Mouse (Mus musculus): ENCODE data around the gene Nop10. TPM values are rescaled to one million over a fixed set of nuclear protein-coding genes. Genes with fewer than 3 reads are reported as not detected.

Gene Nop10
- polyA plus RNA-seq, 1 experiment = 85.5 TPM

Other genes starting within 250 kb of the Nop10 start
- gene Olfr1310, start 249.2 kb upstream of the Nop10 start, polyA plus RNA-seq (2012; rRNA removed) = not detected in 2 replicates
- not detected in 2 replicates for gene Olfr1311, start 237.5 kb upstream of the Nop10 start, polyA plus RNA-seq (2012; rRNA removed)
- gene Olfr1312, start 211.7 kb upstream of the Nop10 start, polyA plus RNA-seq (2012; rRNA removed) = not detected in 2 replicates
- gene Olfr1313, start 184.1 kb upstream of the Nop10 start, polyA plus RNA-seq (2012; rRNA removed) = not detected in 2 replicates
- gene Olfr1314, start 165.1 kb upstream of the Nop10 start, polyA plus RNA-seq (2012; rRNA removed) = 0.06 TPM in 1 of 2 replicates, not detected in the other
- gene Olfr1315-ps1, start 146.5 kb upstream of the Nop10 start, polyA plus RNA-seq (2012; rRNA removed) = not detected in 2 replicates
- 0.04 TPM in 1 of 2 replicates, not detected in the other for gene Olfr1316, start 126.9 kb upstream of the Nop10 start, polyA plus RNA-seq (2012; rRNA removed)
- not detected in 2 replicates for gene Olfr1317, start 121.6 kb upstream of the Nop10 start, polyA plus RNA-seq (2012; rRNA removed)
- not detected in 2 replicates for gene Olfr1318, start 107.7 kb upstream of the Nop10 start, polyA plus RNA-seq (2012; rRNA removed)
- 245 and 291 TPM in 2 replicates for gene Lpcat4, start 22.5 kb upstream of the Nop10 start, polyA plus RNA-seq (2012; rRNA removed)
- gene Nutm1, start 2.6 kb upstream of the Nop10 start, polyA plus RNA-seq (2012; rRNA removed) = 0.06 TPM in 1 of 2 replicates, not detected in the other
- 106 and 115 TPM in 2 replicates for gene Slc12a6, start 3.9 kb downstream of the Nop10 start, polyA plus RNA-seq (2012; rRNA removed)
- gene Gm21985, start 4.4 kb downstream of the Nop10 start, polyA plus RNA-seq (2012; rRNA removed) = 0.18 TPM in 1 of 2 replicates, not detected in the other
- gene Emc4, start 106.1 kb downstream of the Nop10 start, polyA plus RNA-seq (2012; rRNA removed) = 202 and 210 TPM in 2 replicates
- gene Katnbl1, start 117.3 kb downstream of the Nop10 start, polyA plus RNA-seq (2012; rRNA removed) = 11.4 and 14.5 TPM in 2 replicates
- gene Emc7, start 193.1 kb downstream of the Nop10 start, polyA plus RNA-seq (2012; rRNA removed) = 29.4 and 32.1 TPM in 2 replicates
- 0.06 and 0.12 TPM in 2 replicates for gene Chrm5, start 218.8 kb downstream of the Nop10 start, polyA plus RNA-seq (2012; rRNA removed)
- 8.7 and 9.1 TPM in 2 replicates for gene Aven, start 231.0 kb downstream of the Nop10 start, polyA plus RNA-seq (2012; rRNA removed)

All from frontal cortex, adult 2 months (tissue).